Mouse (Mus musculus) limb, embryonic 12.5 days (tissue): ENCODE results near the gene Ube2d2b. TPM values are rescaled to one million over a fixed set of nuclear protein-coding genes. Genes with fewer than 3 reads are reported as not detected.

Experiments used
- ATAC-seq: fragments of 200-750 bp; cut with Nextera tagmentation; 2 replicates; pipeline ENCODE4 v1.8.0; 2017; ENCODE audit warnings: low read depth, moderate TSS enrichment; ENCODE audit not compliant: insufficient number of reproducible peaks, insufficient read depth, low FRiP score, low TSS enrichment
- H3K27ac ChIP-seq: fragments of 300-500 bp; sonication (generic); 2 replicates; pipeline ENCODE4 v1.5.1; 2016; ENCODE audit warnings: mild to moderate bottlenecking, moderate library complexity
- H3K27me3 ChIP-seq: fragments of 300-500 bp; sonication (generic); 2 replicates; pipeline ENCODE4 v1.6.1; 2016; ENCODE audit warnings: mild to moderate bottlenecking, moderate library complexity
- H3K36me3 ChIP-seq: fragments of 300-500 bp; sonication (generic); 2 replicates; pipeline ENCODE4 v1.6.1; 2016; ENCODE audit warnings: mild to moderate bottlenecking, moderate library complexity
- H3K4me1 ChIP-seq: fragments of 300-500 bp; sonication (generic); replicated peaks from 2 replicates; pipeline ENCODE4 v1.6.1; 2016
- H3K4me2 ChIP-seq: fragments of 300-500 bp; sonication (generic); 2 replicates; pipeline ENCODE4 v1.6.1; 2016; ENCODE audit warnings: mild to moderate bottlenecking, moderate library complexity
- H3K4me3 ChIP-seq: fragments of 300-500 bp; sonication (generic); replicated peaks from 2 replicates; pipeline ENCODE4 v1.5.1; 2016; ENCODE audit warnings: mild to moderate bottlenecking
- H3K9ac ChIP-seq: fragments of 300-500 bp; sonication (generic); replicated peaks from 2 replicates; pipeline ENCODE4 v1.6.1; 2016; ENCODE audit warnings: mild to moderate bottlenecking, moderate library complexity
- H3K9me3 ChIP-seq: fragments of 300-500 bp; sonication (generic); 2 replicates; pipeline ENCODE4 v1.6.1; 2016; ENCODE audit warnings: mild to moderate bottlenecking, moderate library complexity
- WGBS: fragments of 180-500 bp; shearing (Covaris S2); methylation state at CpG from one replicate; pipeline ENCODE4 v1.1.7; 2016; 5-methylcytosine and 5-hydroxymethylcytosine counted together
- polyA plus RNA-seq: library from polyadenylated mRNA; unstranded; fragments of >200 nt; fragmentation: Nextera tagmentation; extraction: Ambion mirVana; gene quantifications from 2 replicates; pipeline ENCODE4 v1.2.1, GENCODE M21; 2016

Ube2d2b gene
- polyA plus RNA-seq, 1 experiment from 2014 or later: 0.55 TPM

DNA sequence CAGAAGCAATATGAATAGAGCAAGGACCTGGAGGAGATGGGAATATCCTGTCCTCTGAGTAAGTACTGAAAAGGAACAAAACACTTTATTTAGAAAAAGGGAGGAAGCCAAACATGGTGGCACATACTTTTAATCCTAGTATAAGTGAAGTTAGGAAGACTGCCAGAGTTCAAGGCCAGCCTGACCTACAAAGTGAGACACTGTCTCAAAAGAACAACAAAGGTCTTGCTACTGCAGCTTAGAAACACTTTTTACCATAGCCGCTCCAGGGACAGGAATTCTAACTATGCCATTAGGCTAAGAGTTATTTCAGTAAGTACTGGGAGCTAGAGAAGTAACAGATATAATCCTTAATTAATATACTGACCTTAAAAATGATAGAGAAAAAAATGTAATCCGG, 15.2 kb upstream of the Ube2d2b start:
- Histone ChIP-seq H3K9ac (no peak overlapping the region), H3K36me3 (peaks cover 59% of the 10 kb centered on the region), H3K9me3 (no peaks in the 10 kb centered on the region), H3K4me3 (no peak overlapping the region), H3K27ac (no peak overlapping the region), H3K4me2 (no peak overlapping the region), H3K4me1 (no peaks in the 10 kb centered on the region), H3K27me3 (no peaks in the 10 kb centered on the region)
- 93% methylated on average over 2 of the region's 2 CpGs for WGBS
- no peak for ATAC-seq

- WGBS: 87% methylated on average over 1 of the region's 1 CpGs
- Histone ChIP-seq H3K9me3 (no peaks in the 10 kb centered on the region), H3K36me3 (peaks cover 12% of the 10 kb centered on the region), H3K4me1 (no peaks in the 10 kb centered on the region), H3K4me2 (no peak overlapping the region), H3K4me3 (no peak overlapping the region), H3K27me3 (no peaks in the 10 kb centered on the region), H3K27ac (no peak overlapping the region), H3K9ac (no peak overlapping the region)
- ATAC-seq: no peak
Observed at GRCm38 (mm10) chr5:107822521-107822920, 7.4 kb upstream of the Ube2d2b start.

DNA sequence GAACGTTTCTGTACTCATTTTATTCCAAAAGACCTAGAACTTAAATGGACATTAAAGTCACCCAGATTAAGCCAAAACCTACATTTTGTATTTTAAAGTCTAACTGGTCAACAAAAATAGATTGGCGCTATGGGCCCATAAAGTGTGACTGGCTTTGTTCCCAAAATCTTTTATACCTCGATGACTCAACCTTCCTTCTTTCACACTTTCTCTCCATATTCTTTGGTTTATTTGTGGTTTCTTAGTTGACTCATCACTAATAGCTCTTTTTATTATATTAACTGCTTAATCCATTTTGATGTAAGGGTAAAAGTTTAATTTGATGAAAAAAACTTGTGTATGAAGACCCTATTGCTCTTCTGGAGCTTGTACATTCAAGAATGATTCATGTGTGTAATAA, 1.5 kb downstream of the Ube2d2b start:
- ATAC-seq: no peak
- Histone ChIP-seq H3K27me3 (no peaks in the 10 kb centered on the region), H3K4me1 (no peaks in the 10 kb centered on the region), H3K4me3 (no peak overlapping the region), H3K9ac (no peak overlapping the region), H3K4me2 (no peak overlapping the region), H3K36me3 (peaks cover 14% of the 10 kb centered on the region), H3K9me3 (peaks cover 13% of the 10 kb centered on the region), H3K27ac (no peak overlapping the region)
- WGBS: 91% methylated on average over 3 of the region's 3 CpGs

DNA sequence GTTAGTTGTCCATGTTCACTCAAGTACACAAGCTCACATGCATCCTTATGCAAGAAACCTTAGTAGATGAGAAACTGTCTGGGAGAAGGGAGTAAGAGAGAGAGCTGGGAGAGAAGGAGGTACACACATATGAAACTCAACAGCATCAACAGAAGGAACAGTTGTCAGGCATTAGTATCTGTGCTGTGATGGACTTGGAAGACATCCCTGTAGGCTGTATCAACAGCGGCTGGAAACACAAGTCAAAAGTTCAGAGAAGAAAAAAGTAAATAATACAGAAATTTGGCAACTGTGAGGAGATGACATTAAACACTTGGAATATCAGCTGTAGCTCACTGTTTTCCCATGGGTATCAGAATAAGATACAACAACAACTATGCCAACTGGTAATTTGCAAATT, 4.4 kb downstream of the Ube2d2b start:
- no peak for ATAC-seq
- WGBS: 87% methylated on average over 1 of the region's 1 CpGs
- H3K4me1 ChIP-seq: no peaks in the 10 kb centered on the region
- peaks cover 18% of the 10 kb centered on the region for H3K36me3 ChIP-seq
- no peak overlapping the region for H3K4me3 ChIP-seq
- H3K27me3 ChIP-seq: no peaks in the 10 kb centered on the region
- H3K9ac ChIP-seq: no peak overlapping the region
- no peak overlapping the region for H3K27ac ChIP-seq
- H3K4me2 ChIP-seq: no peak overlapping the region
- peaks cover 13% of the 10 kb centered on the region for H3K9me3 ChIP-seq

GRCm38 (mm10) chr5:107838891-107839644, 9.2 kb downstream of the Ube2d2b start:
- Histone ChIP-seq H3K27me3 (no peaks in the 10 kb centered on the region), H3K9ac (no peak overlapping the region), H3K9me3 (no peaks in the 10 kb centered on the region), H3K4me3 (no peak overlapping the region), H3K36me3 (peaks cover 18% of the 10 kb centered on the region; the same call in 1 of the 2 replicates), H3K27ac (no peak overlapping the region), H3K4me1 (no peaks in the 10 kb centered on the region), H3K4me2 (no peak overlapping the region)
- WGBS: 73% methylated on average over 3 of the region's 3 CpGs
- ATAC-seq: no peak

DNA sequence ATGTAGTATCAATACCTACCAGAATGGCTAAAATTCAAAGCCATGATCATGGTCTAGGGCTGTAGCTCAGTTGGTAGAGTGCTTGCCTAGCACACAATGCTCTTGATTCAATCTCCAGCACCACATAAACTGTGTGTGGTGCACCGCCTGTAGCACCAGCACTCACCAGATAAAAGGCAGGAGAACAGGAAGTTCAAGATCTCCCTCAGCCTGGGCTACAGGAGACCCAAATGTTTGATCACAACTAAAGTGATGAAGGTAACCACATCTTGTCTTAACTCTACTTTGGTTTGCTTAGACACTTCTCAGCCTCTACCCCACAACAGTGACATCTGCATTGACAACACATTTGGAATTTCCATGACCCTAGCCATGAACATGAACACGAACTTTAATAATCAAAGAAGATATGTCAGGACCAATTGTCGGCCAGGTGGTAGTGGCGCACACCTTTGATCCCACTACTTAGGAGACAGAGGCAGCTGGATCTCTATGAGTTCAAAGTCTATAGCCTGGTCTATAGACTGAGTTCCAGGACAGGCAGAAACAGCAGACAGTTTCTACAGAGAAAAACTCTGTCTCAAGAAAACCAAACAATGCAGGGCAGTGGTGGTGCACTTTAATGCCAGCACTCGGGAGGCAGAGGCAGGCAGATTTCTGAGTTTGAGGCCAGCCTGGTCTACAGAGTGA, 10.8 kb downstream of the Ube2d2b start:
- ATAC-seq: no peak
- Histone ChIP-seq H3K9ac (no peak overlapping the region), H3K36me3 (peaks cover 18% of the 10 kb centered on the region; the same call in 1 of the 2 replicates), H3K4me3 (no peak overlapping the region), H3K27ac (no peak overlapping the region), H3K4me2 (no peak overlapping the region), H3K4me1 (no peaks in the 10 kb centered on the region), H3K27me3 (no peaks in the 10 kb centered on the region), H3K9me3 (no peaks in the 10 kb centered on the region)
- 93% methylated on average over 5 of the region's 5 CpGs for WGBS

DNA sequence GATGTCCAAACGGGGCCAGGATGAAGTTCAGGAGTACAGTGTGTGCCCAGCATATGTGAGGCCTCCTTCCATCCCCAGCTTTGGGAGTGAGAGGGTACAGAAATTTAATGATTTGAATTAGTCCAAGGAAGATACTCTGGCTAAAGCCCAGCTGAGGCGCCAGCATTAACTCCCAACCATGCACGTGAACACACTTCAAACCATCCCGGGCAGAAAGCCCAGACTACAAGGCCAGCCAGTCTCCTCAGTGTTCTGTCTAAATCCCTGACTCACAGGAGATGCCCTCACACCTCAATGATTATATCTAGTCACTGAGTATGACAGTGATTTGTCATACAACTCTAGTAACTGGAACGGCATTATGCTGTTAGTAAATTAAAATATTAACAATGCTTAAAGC, 17.4 kb downstream of the Ube2d2b start:
- no peak for ATAC-seq
- 87% methylated on average over 5 of the region's 5 CpGs for WGBS

GRCm38 (mm10) chr5:107847817-107848216, 17.9 kb downstream of the Ube2d2b start:
- Histone ChIP-seq H3K9me3 (no peaks in the 10 kb centered on the region), H3K27ac (no peak overlapping the region), H3K9ac (no peak overlapping the region), H3K36me3 (0 out of 2 replicates have a peak, but pooled peaks cover 4% of the 10 kb centered on the region), H3K4me3 (no peak overlapping the region), H3K27me3 (no peaks in the 10 kb centered on the region), H3K4me2 (no peak overlapping the region), H3K4me1 (no peaks in the 10 kb centered on the region; the same call in 1 of the 2 replicates)
- 72% methylated on average over 2 of the region's 2 CpGs for WGBS
- ATAC-seq: no peak

More for the DNA sequence above, 17.4 kb downstream of the Ube2d2b start:
- Histone ChIP-seq H3K9me3 (no peaks in the 10 kb centered on the region), H3K36me3 (0 out of 2 replicates have a peak, but pooled peaks cover 4% of the 10 kb centered on the region), H3K4me3 (no peak overlapping the region), H3K27me3 (no peaks in the 10 kb centered on the region), H3K4me1 (no peaks in the 10 kb centered on the region; the same call in 1 of the 2 replicates), H3K9ac (no peak overlapping the region), H3K4me2 (no peak overlapping the region), H3K27ac (no peak overlapping the region)

DNA sequence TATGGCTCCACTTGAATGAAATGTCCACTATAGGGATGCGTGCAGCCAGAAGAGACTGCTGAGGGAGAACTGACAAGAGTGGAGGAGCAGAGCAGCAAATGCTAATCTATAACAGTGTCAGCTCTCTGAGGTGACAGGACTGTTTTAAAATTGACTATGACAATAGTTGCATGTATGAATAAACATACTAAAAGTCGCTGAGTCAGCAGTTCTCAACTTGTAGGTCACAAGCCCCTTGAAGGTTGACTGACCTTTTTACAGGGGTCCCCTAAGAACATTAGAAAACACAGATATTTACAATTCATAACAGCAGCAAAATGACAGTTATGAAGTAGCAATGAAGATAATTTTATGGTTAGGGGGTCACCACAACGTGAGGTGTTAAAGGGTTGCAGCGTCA, 19.1 kb downstream of the Ube2d2b start:
- Histone ChIP-seq H3K27me3 (no peaks in the 10 kb centered on the region), H3K27ac (no peak overlapping the region), H3K9me3 (no peaks in the 10 kb centered on the region), H3K4me1 (peaks cover 3% of the 10 kb centered on the region; the same call in 1 of the 2 replicates), H3K36me3 (0 out of 2 replicates have a peak, but pooled peaks cover 4% of the 10 kb centered on the region), H3K9ac (no peak overlapping the region), H3K4me3 (no peak overlapping the region), H3K4me2 (no peak overlapping the region)
- no peak for ATAC-seq
- WGBS: 95% methylated on average over 4 of the region's 4 CpGs

- H3K4me2 ChIP-seq: no peak overlapping the region
- no peak overlapping the region for H3K4me3 ChIP-seq
Observed at GRCm38 (mm10) chr5:107853807-107854206, 23.9 kb downstream of the Ube2d2b start.

GRCm38 (mm10) chr5:107854556-107854955, 24.7 kb downstream of the Ube2d2b start:
- no peak overlapping the region for H3K4me3 ChIP-seq

More at GRCm38 (mm10) chr5:107853807-107854206, 23.9 kb downstream of the Ube2d2b start:
- 0 out of 2 replicates have a peak, but pooled peaks cover 9% of the 10 kb centered on the region for H3K4me1 ChIP-seq
- ATAC-seq: no peak
- H3K36me3 ChIP-seq: 0 out of 2 replicates have a peak, but pooled peaks cover 4% of the 10 kb centered on the region
- H3K27ac ChIP-seq: no peak overlapping the region
- no peaks in the 10 kb centered on the region for H3K27me3 ChIP-seq
- no peaks in the 10 kb centered on the region for H3K9me3 ChIP-seq
- H3K9ac ChIP-seq: no peak overlapping the region
- 46% methylated on average over 6 of the region's 6 CpGs for WGBS

More at GRCm38 (mm10) chr5:107854556-107854955, 24.7 kb downstream of the Ube2d2b start:
- Histone ChIP-seq H3K27me3 (no peaks in the 10 kb centered on the region), H3K4me1 (0 out of 2 replicates have a peak, but pooled peaks cover 9% of the 10 kb centered on the region), H3K4me2 (no peak overlapping the region), H3K27ac (no peak overlapping the region), H3K9me3 (no peaks in the 10 kb centered on the region), H3K36me3 (0 out of 2 replicates have a peak, but pooled peaks cover 4% of the 10 kb centered on the region), H3K9ac (no peak overlapping the region)
- WGBS: 88% methylated on average over 3 of the region's 3 CpGs
- no peak for ATAC-seq
